Mouse (Mus musculus): ENCODE measurements at regions not wholly inside any gene's neighbourhood (a gene's known extent, or its start where the extent isn't known, plus 50 kb on each side); places are given as distances from the start of the nearest gene placed in this dataset.

DNA sequence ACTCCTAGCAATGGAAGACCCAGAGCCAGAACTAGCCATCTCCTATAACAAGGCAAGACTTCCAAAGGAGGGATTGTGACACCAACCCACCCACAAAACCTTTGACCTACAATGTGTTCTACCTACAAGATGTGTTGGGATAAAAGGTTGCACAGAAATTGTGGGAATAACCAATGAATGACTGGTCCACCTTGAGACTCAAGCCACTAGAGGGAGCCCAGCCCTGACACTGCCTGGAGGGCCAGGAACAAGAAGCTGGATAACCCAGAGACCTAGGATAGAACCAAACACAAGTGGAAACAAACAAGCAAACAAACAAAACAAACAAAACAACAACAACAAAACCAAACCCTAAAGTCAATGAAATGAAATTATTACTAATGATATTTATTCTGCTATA is 288.8 kb downstream of the Dchs2 start:
- Histone ChIP-seq H3K9ac (no peak overlapping the region), H3K9me3 (replicated peaks) (no peaks in the 10 kb centered on the region), H3K4me1 (replicated peaks) (no peaks in the 10 kb centered on the region), H3K36me3 (no peaks in the 10 kb centered on the region), H3K4me3 (replicated peaks) (no peak overlapping the region), H3K4me2 (no peak overlapping the region), H3K27ac (no peak overlapping the region), H3K27me3 (no peaks in the 10 kb centered on the region)
- DNase-seq (no peak), ATAC-seq (ENCODE audit: low read depth) (no peak)

DNA sequence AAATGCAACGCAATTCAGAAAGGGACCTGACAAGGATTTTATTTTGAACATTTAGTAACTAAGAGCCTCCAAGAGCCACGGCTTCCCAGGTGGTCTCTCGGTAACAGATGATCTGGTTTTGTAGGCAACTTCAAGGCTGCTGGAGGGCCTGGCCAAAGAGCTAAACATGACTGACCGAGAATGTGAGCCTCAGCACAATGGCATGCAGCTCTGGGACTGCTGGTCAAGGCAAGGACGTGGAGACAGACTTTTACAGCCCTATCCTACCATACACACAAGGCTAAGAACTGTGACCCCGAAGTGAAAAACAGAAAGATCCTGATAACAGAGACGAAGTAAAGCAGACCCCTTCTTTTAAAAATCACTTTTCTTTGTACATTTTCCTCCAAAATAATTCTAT is 296.5 kb downstream of the Dchs2 start:
- 55% methylated on average over 7 of the region's 7 CpGs for WGBS (ENCODE audit: insufficient replicate concordance)
- DNase-seq = no peak

DNA sequence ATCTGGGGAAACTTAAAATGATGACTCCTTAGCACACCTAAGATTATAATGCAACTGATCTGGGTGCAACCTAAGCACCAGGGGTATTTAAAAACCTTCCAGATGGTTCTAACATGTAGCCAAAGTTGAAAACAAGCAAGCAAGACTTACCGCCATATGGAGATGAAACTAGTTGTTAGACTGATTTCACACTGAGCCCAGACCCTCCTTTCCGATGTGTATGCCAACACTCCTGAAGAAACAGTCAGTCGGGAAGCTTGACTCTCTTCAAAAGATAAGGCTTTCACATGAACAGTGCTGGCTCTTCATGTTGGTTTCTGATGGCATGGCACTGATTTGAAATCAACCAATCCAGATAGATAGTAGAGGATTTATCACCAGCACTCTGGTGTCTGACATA is 301.6 kb downstream of the Dchs2 start:
- Histone ChIP-seq H3K9me3 (replicated peaks) (0 out of 2 replicates have a peak, but pooled peaks cover 4% of the 10 kb centered on the region), H3K27me3 (no peaks in the 10 kb centered on the region), H3K27ac (no peak overlapping the region), H3K9ac (no peak overlapping the region), H3K4me3 (replicated peaks) (no peak overlapping the region), H3K4me2 (no peak overlapping the region), H3K4me1 (replicated peaks) (no peaks in the 10 kb centered on the region), H3K36me3 (no peaks in the 10 kb centered on the region)
- no peak for DNase-seq
- 70% methylated on average over 3 of the region's 3 CpGs for WGBS (ENCODE audit: insufficient replicate concordance)
- no peak for ATAC-seq (ENCODE audit: low read depth)

More for the DNA sequence above, 296.5 kb downstream of the Dchs2 start:
- H3K4me3 ChIP-seq (replicated peaks) = no peak overlapping the region
- H3K4me1 ChIP-seq (replicated peaks) = no peaks in the 10 kb centered on the region
- H3K9me3 ChIP-seq (replicated peaks) = 0 out of 2 replicates have a peak, but pooled peaks cover 4% of the 10 kb centered on the region
- H3K36me3 ChIP-seq = no peaks in the 10 kb centered on the region
- H3K9ac ChIP-seq = no peak overlapping the region
- no peaks in the 10 kb centered on the region for H3K27me3 ChIP-seq
- ATAC-seq (ENCODE audit: low read depth) = no peak
- H3K27ac ChIP-seq = no peak overlapping the region
- H3K4me2 ChIP-seq = no peak overlapping the region

DNA sequence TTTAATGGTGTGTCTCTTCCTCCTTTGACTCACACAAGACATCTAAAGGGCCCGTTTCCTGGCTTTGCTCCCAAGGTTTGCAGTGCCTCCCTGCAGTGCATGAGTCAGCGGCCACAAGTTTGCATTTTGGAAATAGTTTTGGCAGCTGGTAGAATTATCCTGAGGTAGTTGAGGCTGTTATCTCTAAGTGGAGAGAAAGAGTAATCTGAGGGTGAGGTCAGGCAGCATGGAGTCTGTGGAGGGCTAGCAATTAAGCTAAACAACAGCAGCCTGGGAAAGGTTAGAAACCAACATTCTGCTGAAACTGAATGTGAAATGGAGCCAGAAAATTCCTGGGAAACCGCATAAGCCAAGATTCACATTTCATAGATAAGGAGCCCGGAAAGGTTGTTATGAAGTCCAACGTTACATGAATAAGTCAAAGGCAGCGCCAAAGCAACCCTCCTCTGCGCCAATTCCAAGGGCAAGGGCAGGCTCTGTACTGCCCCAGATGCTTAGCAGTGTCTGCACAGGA is 318.5 kb downstream of the Dchs2 start:
- no peak overlapping the region for H3K27ac ChIP-seq
- no peak for DNase-seq
- H3K4me1 ChIP-seq (replicated peaks) = no peaks in the 10 kb centered on the region
- no peaks in the 10 kb centered on the region for H3K27me3 ChIP-seq
- no peak overlapping the region for H3K9ac ChIP-seq
- ATAC-seq (ENCODE audit: low read depth) = no peak
- H3K36me3 ChIP-seq = no peaks in the 10 kb centered on the region
- no peak overlapping the region for H3K4me3 ChIP-seq (replicated peaks)
- no peaks in the 10 kb centered on the region for H3K9me3 ChIP-seq (replicated peaks)
- no peak overlapping the region for H3K4me2 ChIP-seq
- 40% methylated on average over 7 of the region's 7 CpGs for WGBS (ENCODE audit: insufficient replicate concordance)

DNA sequence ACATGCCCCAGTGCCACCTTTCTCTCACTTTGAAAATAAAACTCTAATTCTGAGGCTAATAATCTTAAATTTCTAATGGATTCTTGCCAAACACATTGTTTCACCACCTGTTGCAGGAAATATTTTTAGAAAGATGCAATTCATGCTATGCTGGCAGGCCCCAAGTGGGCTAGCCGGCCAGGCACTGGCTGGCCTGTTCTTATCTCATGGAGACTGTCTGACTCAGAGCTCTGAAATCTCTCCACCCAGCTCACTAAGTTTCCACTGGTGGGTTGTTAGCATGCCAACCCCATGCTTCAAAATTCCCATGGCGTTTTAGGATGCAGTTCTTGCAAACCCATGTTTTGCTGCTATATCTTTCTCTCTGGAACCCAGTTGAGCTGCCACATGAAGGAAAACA is 315.5 kb upstream of the Sfrp2 start:
- WGBS (ENCODE audit: insufficient replicate concordance) = 47% methylated on average over 2 of the region's 2 CpGs
- no peak for DNase-seq

DNA sequence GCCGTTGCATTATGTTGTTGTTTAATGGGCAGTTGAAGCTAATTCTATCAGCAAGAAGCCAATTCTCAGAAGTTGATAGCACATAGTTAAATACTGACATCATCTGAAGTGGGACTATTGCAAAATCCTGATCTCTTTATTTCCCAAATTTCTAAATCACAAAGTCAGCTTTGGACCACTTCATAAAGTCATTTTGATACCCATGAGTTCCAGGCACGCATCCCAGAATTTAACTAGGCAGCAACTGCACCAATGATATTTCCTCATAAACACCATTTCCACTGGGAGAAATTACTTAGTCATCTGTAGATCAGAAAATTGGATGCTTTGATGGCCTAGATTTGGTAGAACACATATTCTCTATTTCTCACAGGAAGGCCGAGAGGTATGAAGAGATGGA is 314.8 kb upstream of the Sfrp2 start:
- no peak for ATAC-seq (ENCODE audit: low read depth)
- no peaks in the 10 kb centered on the region for H3K36me3 ChIP-seq
- no peaks in the 10 kb centered on the region for H3K9me3 ChIP-seq (replicated peaks)
- no peak overlapping the region for H3K9ac ChIP-seq
- H3K4me3 ChIP-seq (replicated peaks) = no peak overlapping the region
- no peak overlapping the region for H3K4me2 ChIP-seq
- WGBS (ENCODE audit: insufficient replicate concordance) = 66% methylated on average over 3 of the region's 3 CpGs
- H3K27ac ChIP-seq = no peak overlapping the region
- H3K4me1 ChIP-seq (replicated peaks) = no peaks in the 10 kb centered on the region
- H3K27me3 ChIP-seq = no peaks in the 10 kb centered on the region
- no peak for DNase-seq

More for the DNA sequence above, 315.5 kb upstream of the Sfrp2 start:
- Histone ChIP-seq H3K27me3 (no peaks in the 10 kb centered on the region), H3K4me1 (replicated peaks) (no peaks in the 10 kb centered on the region), H3K36me3 (no peaks in the 10 kb centered on the region), H3K9ac (no peak overlapping the region), H3K4me3 (replicated peaks) (no peak overlapping the region), H3K27ac (no peak overlapping the region), H3K9me3 (replicated peaks) (no peaks in the 10 kb centered on the region), H3K4me2 (no peak overlapping the region)
- no peak for ATAC-seq (ENCODE audit: low read depth)

DNA sequence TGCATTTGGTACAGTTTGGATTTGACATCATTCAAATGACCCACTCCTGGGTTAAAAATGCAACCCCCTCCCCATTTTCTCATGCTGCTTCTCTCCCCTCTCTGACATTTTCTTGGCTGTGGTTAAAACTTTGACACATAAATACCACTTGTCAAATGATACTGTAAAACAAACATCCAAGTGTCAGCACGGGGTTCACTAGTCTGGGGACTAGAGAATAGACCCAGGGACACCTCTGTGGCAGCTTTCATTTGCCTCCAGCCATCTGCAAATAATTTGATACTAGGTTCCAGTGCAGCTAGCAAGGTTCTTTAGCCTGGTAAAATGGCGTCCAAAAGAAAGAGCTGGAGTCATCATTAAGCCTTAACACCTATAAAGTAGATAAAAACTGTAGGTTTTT is 312.7 kb upstream of the Sfrp2 start:
- no peaks in the 10 kb centered on the region for H3K4me1 ChIP-seq (replicated peaks)
- no peak overlapping the region for H3K27ac ChIP-seq
- H3K4me3 ChIP-seq (replicated peaks) = no peak overlapping the region
- DNase-seq (no peak), ATAC-seq (ENCODE audit: low read depth) (no peak)
- no peak overlapping the region for H3K4me2 ChIP-seq
- H3K9me3 ChIP-seq (replicated peaks) = no peaks in the 10 kb centered on the region
- no peak overlapping the region for H3K9ac ChIP-seq
- no peaks in the 10 kb centered on the region for H3K36me3 ChIP-seq
- no peaks in the 10 kb centered on the region for H3K27me3 ChIP-seq
- WGBS (ENCODE audit: insufficient replicate concordance) = 32% methylated on average over 2 of the region's 2 CpGs

DNA sequence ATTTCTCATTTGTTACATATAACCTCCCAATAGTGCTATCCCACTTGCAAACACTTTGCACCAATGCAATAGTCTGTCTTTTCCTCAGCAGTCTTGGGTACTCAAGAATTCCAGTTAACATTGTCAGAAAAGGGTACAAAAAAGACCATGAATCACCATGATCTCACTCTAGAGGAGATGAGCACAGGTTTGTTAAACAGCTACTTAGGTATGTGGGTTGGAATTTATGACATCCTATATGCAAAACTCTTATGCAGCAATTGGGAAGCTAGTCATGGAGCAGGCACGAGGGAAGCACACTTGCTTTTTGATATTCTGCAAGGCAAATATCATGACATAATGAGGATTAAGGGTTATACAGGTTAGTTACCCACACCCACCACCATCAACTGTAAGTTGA is 307.7 kb upstream of the Sfrp2 start:
- no peaks in the 10 kb centered on the region for H3K27me3 ChIP-seq
- no peaks in the 10 kb centered on the region for H3K9me3 ChIP-seq (replicated peaks)
- no peaks in the 10 kb centered on the region for H3K36me3 ChIP-seq
- no peak overlapping the region for H3K27ac ChIP-seq
- H3K4me1 ChIP-seq (replicated peaks) = no peaks in the 10 kb centered on the region
- 49% methylated on average over 1 of the region's 1 CpGs for WGBS (ENCODE audit: insufficient replicate concordance)
- ATAC-seq (ENCODE audit: low read depth) (no peak), DNase-seq (no peak)
- H3K9ac ChIP-seq = no peak overlapping the region
- no peak overlapping the region for H3K4me2 ChIP-seq
- H3K4me3 ChIP-seq (replicated peaks) = no peak overlapping the region

DNA sequence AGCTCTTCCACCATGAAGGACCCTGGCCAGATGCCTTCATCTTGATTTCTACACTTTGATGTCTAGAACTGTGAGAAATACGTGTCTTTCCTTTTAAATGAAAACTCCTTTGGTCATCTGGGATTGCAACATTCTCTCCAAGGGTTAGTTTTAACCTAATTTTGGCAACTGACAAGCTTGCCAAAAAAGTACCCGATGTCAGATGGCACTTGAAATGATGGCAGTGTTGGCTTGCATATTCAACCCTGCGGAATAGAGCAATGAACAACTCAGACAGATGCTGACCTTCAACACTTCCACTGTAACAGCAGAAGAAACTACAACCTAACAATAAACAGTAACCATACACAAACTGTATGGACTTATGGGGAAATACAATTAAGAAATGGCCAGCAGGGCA is 286.9 kb upstream of the Sfrp2 start:
- Histone ChIP-seq H3K4me1 (replicated peaks) (no peaks in the 10 kb centered on the region), H3K27me3 (no peaks in the 10 kb centered on the region), H3K4me2 (no peak overlapping the region), H3K36me3 (no peaks in the 10 kb centered on the region), H3K9ac (no peak overlapping the region), H3K4me3 (replicated peaks) (no peak overlapping the region), H3K9me3 (replicated peaks) (no peaks in the 10 kb centered on the region), H3K27ac (no peak overlapping the region)
- ATAC-seq (ENCODE audit: low read depth) (no peak), DNase-seq (no peak)
- 59% methylated on average over 3 of the region's 3 CpGs for WGBS (ENCODE audit: insufficient replicate concordance)

DNA sequence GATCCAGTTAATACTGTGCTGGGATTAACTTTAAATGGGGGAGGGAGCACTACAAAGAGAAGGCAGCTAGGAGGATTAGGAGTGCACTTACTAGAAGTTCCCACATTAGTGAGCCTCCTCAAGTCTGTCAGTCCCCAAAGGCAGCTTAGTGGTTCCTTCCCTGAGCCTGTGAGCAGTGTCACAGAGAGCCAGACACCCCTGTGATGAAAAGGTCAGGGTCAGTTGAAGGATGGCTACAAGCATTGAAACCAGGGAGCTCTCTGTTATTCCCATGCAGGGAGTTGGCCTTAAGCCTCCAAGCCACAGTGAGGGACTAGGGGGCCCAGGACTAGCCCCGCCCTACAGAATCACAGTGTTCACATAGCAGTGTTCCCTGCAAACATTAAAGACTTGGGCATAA is 285.9 kb upstream of the Sfrp2 start:
- WGBS (ENCODE audit: insufficient replicate concordance) = 54% methylated on average over 1 of the region's 1 CpGs

DNA sequence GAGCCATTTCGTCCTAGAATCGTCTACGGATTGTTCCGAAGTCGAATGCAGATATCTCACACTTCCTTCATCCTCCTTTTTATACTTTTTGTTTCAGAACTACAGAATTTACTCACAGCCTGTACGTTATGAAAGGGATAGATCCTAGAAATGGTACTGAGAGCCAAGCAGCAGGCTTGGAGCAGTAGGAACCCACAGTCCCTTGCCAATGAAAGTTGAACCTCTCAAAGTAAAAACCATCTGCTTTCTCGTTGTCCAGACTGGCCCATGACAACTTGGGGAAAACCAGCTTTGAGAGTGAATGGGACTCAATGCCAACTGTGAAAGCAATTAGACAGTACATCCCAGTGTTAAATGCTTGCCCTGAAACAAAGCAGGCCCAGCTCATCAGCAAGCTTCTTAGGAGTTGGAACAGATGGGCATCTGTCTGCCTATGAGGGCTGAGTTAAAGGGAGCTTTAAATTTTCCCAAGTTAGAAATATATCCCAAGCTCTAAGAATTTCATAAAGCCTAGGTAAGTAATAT is 279.9 kb upstream of the Sfrp2 start:
- H3K27me3 ChIP-seq = no peaks in the 10 kb centered on the region
- WGBS (ENCODE audit: insufficient replicate concordance) = 68% methylated on average over 7 of the region's 7 CpGs
- ATAC-seq (ENCODE audit: low read depth) = no peak

More for the DNA sequence above, 285.9 kb upstream of the Sfrp2 start:
- Histone ChIP-seq H3K36me3 (no peaks in the 10 kb centered on the region), H3K4me1 (replicated peaks) (no peaks in the 10 kb centered on the region), H3K4me3 (replicated peaks) (no peak overlapping the region), H3K4me2 (no peak overlapping the region), H3K27me3 (no peaks in the 10 kb centered on the region), H3K9ac (no peak overlapping the region), H3K9me3 (replicated peaks) (no peaks in the 10 kb centered on the region), H3K27ac (no peak overlapping the region)
- no peak for DNase-seq
- ATAC-seq (ENCODE audit: low read depth) = no peak

DNA sequence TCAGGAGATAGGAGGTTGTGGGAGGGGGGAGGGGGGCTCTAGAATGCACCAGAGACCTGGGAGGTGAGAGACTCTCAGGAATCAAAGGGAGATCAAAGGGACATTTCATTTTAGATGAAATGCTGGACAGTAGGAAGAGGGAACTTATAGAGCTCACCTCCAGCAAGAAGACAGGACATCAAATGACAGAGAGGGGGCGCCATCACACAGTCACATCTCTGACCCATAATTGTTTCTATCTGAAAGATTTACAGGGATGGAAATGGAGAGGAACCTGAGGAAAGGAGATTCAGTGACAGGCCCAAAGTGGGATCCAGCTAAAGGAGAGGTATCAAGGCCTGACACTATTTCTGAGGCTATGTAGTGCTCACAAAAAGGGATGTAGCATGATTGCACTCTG is 270.5 kb upstream of the Sfrp2 start:
- Histone ChIP-seq H3K4me2 (no peak overlapping the region), H3K4me3 (replicated peaks) (no peak overlapping the region), H3K27me3 (no peaks in the 10 kb centered on the region), H3K4me1 (replicated peaks) (no peaks in the 10 kb centered on the region), H3K36me3 (no peaks in the 10 kb centered on the region), H3K27ac (no peak overlapping the region), H3K9ac (no peak overlapping the region), H3K9me3 (replicated peaks) (no peaks in the 10 kb centered on the region)
- no peak for DNase-seq
- no peak for ATAC-seq (ENCODE audit: low read depth)
- WGBS (ENCODE audit: insufficient replicate concordance) = 17% methylated on average over 1 of the region's 1 CpGs

More for the DNA sequence above, 279.9 kb upstream of the Sfrp2 start:
- Histone ChIP-seq H3K36me3 (no peaks in the 10 kb centered on the region), H3K9ac (no peak overlapping the region), H3K27ac (no peak overlapping the region), H3K4me3 (replicated peaks) (no peak overlapping the region), H3K4me1 (replicated peaks) (no peaks in the 10 kb centered on the region), H3K4me2 (no peak overlapping the region), H3K9me3 (replicated peaks) (no peaks in the 10 kb centered on the region)
- DNase-seq = no peak

Measured in liver, embryonic 13.5 days (tissue).